Mouse (Mus musculus): ENCODE measurements around the gene Phf24. TPM values are rescaled to one million over a fixed set of nuclear protein-coding genes. Genes with fewer than 3 reads are reported as not detected.

The Phf24 gene
- total and polyA plus RNA-seq, 3 experiments: not detected

DNA sequence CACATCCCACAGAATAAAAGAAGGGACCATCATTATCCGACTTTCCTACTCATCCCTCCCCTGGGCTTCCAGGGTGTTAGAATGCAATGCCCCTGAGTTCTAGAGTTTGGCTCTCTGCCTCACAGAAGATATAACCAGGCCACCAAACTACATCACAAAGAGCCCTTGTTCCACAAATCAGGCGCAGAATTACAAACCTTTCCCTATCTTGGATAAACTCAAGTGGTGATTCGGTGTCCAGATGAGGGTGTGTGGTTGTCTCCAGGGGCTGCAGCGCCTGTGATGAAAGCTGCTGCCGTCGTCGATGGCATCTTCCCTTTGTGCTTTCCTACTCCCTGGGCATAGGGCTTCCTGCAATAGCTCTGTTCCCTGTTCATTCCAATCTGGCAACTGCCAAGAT lies 42.3 kb upstream of the Phf24 start, which contains the start of gene Fam205c:
Gene Fam205c, minus strand, starts transcription at position 101 of the 400 bp plus-strand sequence.
- no peaks in the 10 kb centered on the region for H3K79me2 ChIP-seq (replicated peaks; ENCODE audit: control insufficient read depth, extremely low read depth, insufficient read depth, poor library complexity, severe bottlenecking)
- no peak within 1 kb of the TSS for H3K4me3 ChIP-seq (replicated peaks in 1 of 3; ENCODE audit: low read depth in 2 of 3, low read length in 2 of 3, poor library complexity in 1 of 3)
- H3K9ac ChIP-seq (ENCODE audit: insufficient read depth, low read depth): no peak within 1 kb of the TSS
- H3K9me3 ChIP-seq (replicated peaks; ENCODE audit: low read length): no peaks in the 10 kb centered on the region
- in situ Hi-C loops (cut with MboI; ENCODE audit: low pct_ligation_motif_present, low pct_unique_long_range_greater_than_20kb, low sequenced_read_pairs): loop anchor here (5.0 kb wide), 1 partner anchor 88 kb away; no protein-coding TSS in a partner anchor
- H3K36me3 ChIP-seq (replicated peaks in 1 of 2; ENCODE audit: control insufficient read depth in 1 of 2, insufficient read depth in 1 of 2, low read length in 1 of 2): no peaks in the 10 kb centered on the region
- no peak within 1 kb of the TSS for H3K27ac ChIP-seq (ENCODE audit: insufficient read depth, low read depth)
- no peak for TF ChIP-seq TCF12 (IDR thresholded peaks at IDR 0.05; ENCODE audit: low read depth, low read length)
- no peak within 1 kb of the TSS for H3K4me2 ChIP-seq (ENCODE audit: insufficient read depth, low read depth, poor library complexity, severe bottlenecking)
- DNase-seq (ENCODE audit: extremely low read depth): no peak
- peaks cover 24% of the 10 kb centered on the region for H3K27me3 ChIP-seq (replicated peaks)
- H3K4me1 ChIP-seq (ENCODE audit: control insufficient read depth in 1 of 2, insufficient read depth in 2 of 2): no peaks in the 10 kb centered on the region
- dilution Hi-C loops (cut with MboI; ENCODE audit: extremely low pct_ligation_motif_present, extremely low pct_unique_long_range_greater_than_20kb, low sequenced_read_pairs): no loop called here

DNA sequence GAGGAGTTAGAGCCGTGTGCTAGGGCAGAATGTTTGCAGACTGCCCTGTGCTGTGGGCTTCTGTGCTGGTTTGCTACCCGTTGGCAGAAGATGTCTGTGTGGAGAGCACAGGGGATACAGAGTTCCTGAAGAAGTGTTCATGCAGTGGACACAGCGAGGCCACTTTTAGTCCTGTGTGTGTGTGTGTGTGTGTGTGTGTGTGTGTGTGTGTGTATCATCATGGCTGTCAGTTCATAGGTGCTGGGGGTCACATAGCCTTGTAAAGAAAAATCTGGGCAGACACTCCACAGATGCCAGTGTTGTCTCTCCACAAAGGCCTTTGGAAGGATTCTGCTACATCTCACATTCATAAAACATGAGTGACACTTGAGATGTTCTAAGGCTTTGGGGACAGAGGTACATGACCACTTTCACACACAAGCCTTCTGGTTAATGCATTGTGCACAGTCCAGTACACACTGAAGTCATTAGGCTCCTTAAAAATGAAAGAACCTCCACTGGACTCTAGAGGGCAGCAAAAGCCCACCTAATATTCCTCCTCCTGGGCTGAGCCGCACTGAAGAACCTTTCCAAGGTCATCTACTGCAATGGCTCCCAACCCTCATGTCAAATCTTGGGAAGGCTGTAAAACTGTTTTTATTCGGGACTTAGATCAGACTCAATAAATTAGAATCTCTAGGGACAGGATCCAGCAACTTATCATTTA lies 39.7 kb upstream of the Phf24 start:
- no peak overlapping the region for H3K4me2 ChIP-seq (ENCODE audit: insufficient read depth, low read depth, poor library complexity, severe bottlenecking)
- peaks cover 0 to 6% of the 10 kb centered on the region in 2 experiments; a peak in 1 of 4 replicates for H3K4me1 ChIP-seq (ENCODE audit: control insufficient read depth in 1 of 2, insufficient read depth in 2 of 2)
- in situ Hi-C loops (cut with MboI; ENCODE audit: low pct_ligation_motif_present, low pct_unique_long_range_greater_than_20kb, low sequenced_read_pairs): no loop called here
- H3K36me3 ChIP-seq (replicated peaks in 1 of 2; ENCODE audit: control insufficient read depth in 1 of 2, insufficient read depth in 1 of 2, low read length in 1 of 2): no peaks in the 10 kb centered on the region
- H3K4me3 ChIP-seq (replicated peaks in 1 of 3; ENCODE audit: low read depth in 2 of 3, low read length in 2 of 3, poor library complexity in 1 of 3): no peak overlapping the region
- dilution Hi-C loops (cut with MboI; ENCODE audit: extremely low pct_ligation_motif_present, extremely low pct_unique_long_range_greater_than_20kb, low sequenced_read_pairs): no loop called here
- TF ChIP-seq MAFK (IDR thresholded peaks at IDR 0.05; ENCODE audit: insufficient replicate concordance, low read length) (no peak), MYC (IDR thresholded peaks at IDR 0.05; ENCODE audit: low read depth, low read length) (no peak), ETS1 (conservative IDR thresholded peaks at IDR 0.05; ENCODE audit: low read depth, low read length) (no peak), EP300 (IDR thresholded peaks at IDR 0.05; ENCODE audit: low read length) (no peak), CTCF (conservative IDR thresholded peaks at IDR 0.05 in 1 of 2, IDR thresholded peaks at IDR 0.05 in 1 of 2; ENCODE audit: low read depth in 2 of 2, low read length in 2 of 2) (peak; percentile 61 to 96; a peak in 3 of 4 replicates), RAD21 (IDR thresholded peaks at IDR 0.05; ENCODE audit: low read depth, low read length) (peak; percentile 95), JUN (IDR thresholded peaks at IDR 0.05; ENCODE audit: insufficient read depth, low read depth, low read length) (no peak), JUND (conservative IDR thresholded peaks at IDR 0.05; ENCODE audit: low read depth, low read length) (0 out of 2 replicates have a peak, but pooled peaks have one; percentile 11), MEF2A (IDR thresholded peaks at IDR 0.05; ENCODE audit: borderline replicate concordance, low read depth, low read length) (no peak), ZKSCAN1 (IDR thresholded peaks at IDR 0.05; ENCODE audit: borderline replicate concordance, low read depth, low read length) (no peak), SMC3 (IDR thresholded peaks at IDR 0.05; ENCODE audit: low read depth, low read length) (peak; percentile 79)
- H3K9me3 ChIP-seq (replicated peaks; ENCODE audit: low read length): no peaks in the 10 kb centered on the region
- DNase-seq (ENCODE audit: extremely low read depth): peak; percentile 62
- no peak overlapping the region for H3K9ac ChIP-seq (ENCODE audit: insufficient read depth, low read depth)
- no peaks in the 10 kb centered on the region for H3K79me2 ChIP-seq (replicated peaks; ENCODE audit: control insufficient read depth, extremely low read depth, insufficient read depth, poor library complexity, severe bottlenecking)
- no peak overlapping the region for H3K27ac ChIP-seq (ENCODE audit: insufficient read depth, low read depth)
- H3K27me3 ChIP-seq (replicated peaks): peaks cover 26% of the 10 kb centered on the region

DNA sequence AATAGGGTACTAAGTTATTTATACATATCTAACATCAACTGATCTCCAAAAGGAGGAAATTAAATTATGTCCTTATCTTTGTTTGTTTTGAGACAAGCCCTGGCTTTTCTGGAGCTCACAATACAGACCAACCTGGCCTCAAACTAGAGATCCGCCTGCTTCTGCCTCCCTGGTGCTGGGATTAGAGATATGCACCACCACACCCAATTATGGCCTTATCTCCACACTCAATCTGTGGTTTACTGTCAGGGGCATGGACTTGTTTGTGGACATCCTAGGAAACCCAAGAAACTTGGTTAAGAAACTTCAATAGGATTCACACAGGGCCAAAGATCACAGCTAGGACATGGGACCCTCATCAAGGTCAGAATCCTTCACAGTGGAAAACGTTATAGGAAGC lies 38.8 kb upstream of the Phf24 start:
- peaks cover 0 to 6% of the 10 kb centered on the region in 2 experiments; a peak in 1 of 4 replicates for H3K4me1 ChIP-seq (ENCODE audit: control insufficient read depth in 1 of 2, insufficient read depth in 2 of 2)
- TF ChIP-seq MXI1 (IDR thresholded peaks at IDR 0.05; ENCODE audit: low read depth, low read length) (no peak), POLR2A (IDR thresholded peaks at IDR 0.05; ENCODE audit: low read depth, low read length) (no peak), USF1 (IDR thresholded peaks at IDR 0.05; ENCODE audit: low read depth, low read length) (no peak), ZKSCAN1 (IDR thresholded peaks at IDR 0.05; ENCODE audit: borderline replicate concordance, low read depth, low read length) (no peak)
- no peak for DNase-seq (ENCODE audit: extremely low read depth)
- H3K36me3 ChIP-seq (replicated peaks in 1 of 2; ENCODE audit: control insufficient read depth in 1 of 2, insufficient read depth in 1 of 2, low read length in 1 of 2): no peaks in the 10 kb centered on the region
- dilution Hi-C loops (cut with MboI; ENCODE audit: extremely low pct_ligation_motif_present, extremely low pct_unique_long_range_greater_than_20kb, low sequenced_read_pairs): no loop called here
- no peak overlapping the region for H3K9ac ChIP-seq (ENCODE audit: insufficient read depth, low read depth)
- H3K4me3 ChIP-seq (replicated peaks in 1 of 3; ENCODE audit: low read depth in 2 of 3, low read length in 2 of 3, poor library complexity in 1 of 3): no peak overlapping the region
- H3K4me2 ChIP-seq (ENCODE audit: insufficient read depth, low read depth, poor library complexity, severe bottlenecking): no peak overlapping the region
- no peaks in the 10 kb centered on the region for H3K79me2 ChIP-seq (replicated peaks; ENCODE audit: control insufficient read depth, extremely low read depth, insufficient read depth, poor library complexity, severe bottlenecking)
- H3K27ac ChIP-seq (ENCODE audit: insufficient read depth, low read depth): no peak overlapping the region
- H3K9me3 ChIP-seq (replicated peaks; ENCODE audit: low read length): no peaks in the 10 kb centered on the region
- H3K27me3 ChIP-seq (replicated peaks): peaks cover 31% of the 10 kb centered on the region
- in situ Hi-C loops (cut with MboI; ENCODE audit: low pct_ligation_motif_present, low pct_unique_long_range_greater_than_20kb, low sequenced_read_pairs): no loop called here

Measured in CH12.LX (cell line).